Mouse (Mus musculus) lung, postnatal 25 days (tissue): ENCODE data around the gene Alk.

Source experiments
- DNase-seq: peaks from one replicate; pipeline ENCODE4 v3.0.0; 2022; ENCODE audit warnings: low spot score

The Alk gene

DNA sequence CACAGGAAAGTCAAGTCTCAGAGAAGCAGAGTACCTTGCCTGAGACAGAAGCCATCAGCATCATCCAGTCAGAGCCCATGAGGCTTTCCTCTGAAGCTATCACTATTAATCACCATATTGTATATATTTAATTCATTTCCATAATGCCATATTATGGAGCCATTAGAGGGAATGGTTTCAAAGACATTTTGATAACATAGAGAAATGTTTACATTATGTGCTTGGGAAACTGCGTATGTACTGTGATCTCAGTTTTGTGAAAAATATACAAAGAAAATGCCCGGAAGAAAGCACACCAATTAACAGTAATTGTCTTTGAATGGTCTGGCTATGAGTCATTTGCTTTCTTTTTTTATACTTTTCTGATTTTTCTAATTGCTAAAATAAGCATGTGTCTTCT is 203.1 kb downstream of the Alk start:
- no peak for DNase-seq

DNA sequence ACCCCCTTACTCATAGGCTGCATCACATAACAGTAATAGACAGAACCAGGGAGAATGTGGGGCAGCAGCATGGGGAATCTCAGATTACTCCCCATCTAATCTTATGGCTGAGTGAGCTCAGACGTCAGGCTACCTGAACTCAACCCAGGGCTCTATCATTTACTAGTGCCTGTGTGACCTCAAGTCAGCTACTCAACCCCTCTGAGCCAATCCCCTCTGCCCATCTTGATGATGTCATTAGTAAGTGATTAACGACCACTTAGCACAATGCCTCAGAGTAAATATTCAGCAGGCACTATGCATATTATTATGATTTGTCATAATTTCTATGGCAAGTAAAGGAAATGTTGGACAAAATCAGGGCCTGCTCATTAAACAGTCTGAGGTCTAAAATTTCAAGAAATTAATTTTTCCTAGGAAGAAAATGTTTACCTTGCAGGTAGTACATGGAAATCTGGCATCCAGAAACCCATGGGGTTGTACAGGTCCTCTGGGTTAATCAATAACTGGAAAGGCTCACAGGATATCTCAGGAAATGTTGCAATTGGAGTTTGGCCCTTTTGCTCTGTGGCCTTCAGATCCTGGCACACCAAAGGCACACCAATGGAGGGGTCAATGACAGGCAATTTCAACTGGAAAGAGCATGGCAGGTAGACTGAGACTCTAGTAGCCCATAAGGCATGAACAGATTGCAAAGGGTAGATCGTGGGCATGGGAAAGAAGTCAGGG is 204.9 kb downstream of the Alk start:
- no peak for DNase-seq

DNA sequence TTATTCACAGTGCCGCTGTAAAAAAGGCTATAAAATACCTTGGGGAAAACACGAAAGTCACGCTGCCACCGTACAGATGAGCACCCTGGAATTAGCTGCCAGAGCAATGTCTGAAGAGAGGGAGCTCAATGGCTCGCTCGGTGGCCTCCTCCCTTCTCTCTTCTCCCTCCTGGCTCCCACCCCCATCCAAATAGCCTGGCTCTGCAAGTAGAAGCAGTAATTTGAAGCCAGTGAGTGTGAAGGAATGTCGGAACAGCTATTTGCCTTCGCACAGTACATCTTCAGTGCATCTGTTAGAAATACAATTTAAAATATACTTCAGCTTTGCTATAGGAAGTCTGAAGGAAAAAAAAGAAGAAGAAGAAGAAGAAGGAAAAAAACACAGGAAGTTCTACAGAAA is 208.5 kb downstream of the Alk start:
- DNase-seq, result no peak

- DNase-seq, result no peak
These were observed 235.4 kb downstream of the Alk start for GRCm38 (mm10) chr17:72368991-72369390.

DNA sequence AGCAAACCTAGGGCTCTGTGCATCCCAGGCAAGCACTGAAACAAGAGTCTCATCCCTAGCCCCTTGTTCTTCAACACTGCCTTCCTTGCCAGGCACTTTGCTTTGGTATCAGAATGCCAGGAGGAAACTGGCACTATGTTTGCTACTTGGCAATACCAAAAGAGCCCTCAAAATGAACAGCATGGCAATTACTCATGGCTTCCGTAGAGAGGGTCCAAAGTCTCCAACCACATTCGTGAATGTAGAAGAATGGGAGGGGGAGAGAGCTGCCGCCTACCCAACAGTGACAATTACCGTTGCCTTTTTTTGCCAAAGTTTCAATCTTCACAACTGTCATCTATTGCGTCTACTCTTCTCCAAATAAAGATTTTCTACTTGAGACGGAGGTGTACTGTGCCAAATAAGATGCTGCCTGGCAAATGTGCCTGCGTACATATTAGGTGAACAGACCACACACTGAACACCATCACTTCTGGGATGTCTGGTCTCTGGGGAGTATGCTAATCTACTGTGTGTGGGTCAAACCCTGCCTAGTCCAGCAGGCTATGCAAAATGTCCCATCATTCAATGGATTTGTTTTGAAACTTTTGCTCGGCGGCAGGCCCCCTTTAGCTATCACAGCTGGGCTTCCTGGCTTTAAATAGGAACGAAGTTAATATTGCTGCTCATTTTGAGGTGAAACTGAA is 241.5 kb downstream of the Alk start:
- DNase-seq, result no peak

DNA sequence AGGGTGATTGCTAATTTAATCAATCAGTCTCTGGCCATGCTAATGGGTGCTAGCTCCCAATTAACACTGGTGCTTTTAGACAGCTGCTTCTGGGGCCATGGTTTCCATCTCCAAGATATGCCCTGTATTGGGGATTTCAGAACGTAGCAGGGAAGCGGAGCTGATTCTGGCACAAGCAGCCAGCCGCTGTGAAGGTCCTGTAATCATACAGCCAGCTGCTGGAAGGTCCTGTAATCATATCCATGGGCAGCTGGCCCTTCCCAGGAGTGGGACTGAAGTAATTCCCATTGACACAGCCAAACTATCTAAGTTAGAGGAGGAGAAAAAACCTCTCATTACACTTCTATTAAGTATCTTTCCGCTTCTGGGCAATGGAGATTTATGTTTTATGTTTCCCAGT is 242.5 kb downstream of the Alk start:
- no peak for DNase-seq

DNA sequence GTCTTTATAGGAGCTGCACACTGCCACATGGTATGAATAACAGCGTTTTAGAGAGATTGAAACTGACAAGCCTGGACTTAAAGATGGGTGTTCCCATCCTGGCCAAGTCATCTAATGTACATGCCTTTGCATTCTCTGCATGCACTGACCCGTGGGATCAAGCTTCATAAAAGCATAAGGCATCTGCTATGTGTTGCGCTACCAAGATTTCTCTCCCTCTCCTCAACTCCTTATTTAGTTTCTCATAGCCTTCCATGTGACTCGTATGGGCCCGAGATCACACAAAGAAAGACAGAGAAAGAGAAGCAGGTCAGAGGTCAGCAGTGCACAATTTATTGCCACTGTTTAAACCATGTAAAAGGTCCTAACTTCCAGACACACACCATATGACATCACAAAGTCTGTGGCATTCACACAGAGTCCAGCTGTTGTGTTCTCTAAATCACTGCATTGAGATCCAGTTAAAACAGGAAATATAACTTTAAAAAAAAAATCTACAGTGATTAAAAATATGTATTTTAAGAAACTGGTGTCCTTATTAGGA is 247.6 kb downstream of the Alk start:
- DNase-seq, result no peak

GRCm38 (mm10) chr17:72339437-72339836 is 265.0 kb downstream of the Alk start:
- no peak for DNase-seq

- no peak for DNase-seq
These were observed 271.5 kb downstream of the Alk start for GRCm38 (mm10) chr17:72332909-72333308.

- no peak for DNase-seq
These were observed 278.5 kb downstream of the Alk start for GRCm38 (mm10) chr17:72325941-72326340.

- no peak for DNase-seq
These were observed 284.9 kb downstream of the Alk start for GRCm38 (mm10) chr17:72319576-72319975.

DNA sequence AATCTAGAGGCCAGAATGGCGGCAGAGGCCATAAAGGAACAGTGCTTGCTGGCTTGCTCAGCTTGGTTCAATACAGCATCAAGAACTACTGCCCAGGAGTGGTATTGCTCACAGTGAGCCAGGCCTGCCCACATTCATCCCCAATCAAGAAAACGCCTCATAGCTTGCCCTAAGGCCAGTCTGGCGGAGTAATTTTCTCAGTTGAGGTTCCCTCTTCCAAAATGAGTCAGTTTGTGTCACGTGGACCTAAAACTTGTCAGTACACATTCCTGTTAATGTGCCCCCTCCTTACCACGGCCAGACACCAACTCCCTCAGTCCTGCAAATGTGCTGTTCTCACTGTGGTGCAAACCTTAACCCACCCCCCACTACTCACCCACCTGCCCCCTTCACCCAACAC is 304.8 kb downstream of the Alk start:
- no peak for DNase-seq

- DNase-seq, result no peak
These were observed 308.1 kb downstream of the Alk start for GRCm38 (mm10) chr17:72296349-72296748.

GRCm38 (mm10) chr17:72293267-72293580 is 311.2 kb downstream of the Alk start:
- DNase-seq, result no peak

DNA sequence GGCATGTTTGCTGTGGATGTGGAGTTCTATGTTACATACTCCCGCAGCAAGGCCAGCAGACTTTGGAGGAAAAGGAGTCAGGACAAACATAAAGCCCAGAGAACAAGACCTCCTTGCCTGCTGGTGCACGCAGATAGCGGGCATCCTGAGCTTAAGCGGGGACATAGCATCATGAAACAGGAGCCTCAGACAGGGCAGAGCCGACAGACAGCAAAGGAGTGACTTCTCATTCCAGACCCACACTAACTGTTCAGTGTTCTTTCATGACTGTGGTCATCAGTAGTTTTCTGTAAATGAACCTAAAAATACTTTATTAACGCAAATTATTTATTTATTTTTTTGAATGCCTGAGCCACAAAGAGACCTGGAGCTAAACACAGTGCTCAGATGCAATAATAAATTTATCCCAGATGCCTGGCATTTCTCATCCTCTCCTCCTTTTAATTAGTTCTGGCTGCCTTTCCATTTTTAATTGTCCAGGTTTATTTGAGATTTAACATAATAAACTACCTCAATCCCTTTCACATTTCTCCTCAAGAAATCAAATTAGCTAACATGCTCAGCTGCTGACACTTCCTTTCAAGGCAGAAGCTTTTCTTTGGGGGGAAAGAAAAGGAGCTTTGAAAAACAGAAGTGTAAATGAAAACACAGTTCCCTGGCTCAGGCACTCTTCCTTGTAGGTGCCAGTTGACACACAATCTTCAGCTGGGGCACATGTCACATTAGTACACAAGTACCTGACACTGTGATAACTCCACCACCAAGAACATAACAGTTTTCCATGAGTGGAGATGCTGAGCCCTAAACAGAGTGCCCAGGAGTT is 311.8 kb downstream of the Alk start:
- DNase-seq, result no peak

DNA sequence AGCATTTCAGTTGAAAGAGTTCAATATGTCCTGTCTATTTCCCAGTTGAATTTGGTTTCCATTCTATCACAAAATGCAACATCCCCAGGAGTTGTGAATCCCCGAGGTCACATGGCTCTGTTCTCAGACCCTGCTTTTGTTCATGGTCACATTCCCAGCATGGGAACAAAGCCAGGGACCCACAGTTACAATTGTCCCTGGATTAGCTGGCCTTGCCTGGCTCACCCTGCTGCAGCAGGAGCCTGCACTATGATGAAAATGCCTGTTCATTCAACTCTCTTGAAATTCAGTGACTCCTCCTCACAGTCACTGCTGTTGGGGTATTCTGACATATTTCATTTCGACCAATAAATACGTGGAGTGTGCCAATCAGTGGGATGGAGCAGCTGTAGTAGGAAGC is 318.5 kb downstream of the Alk start:
- no peak for DNase-seq

DNA sequence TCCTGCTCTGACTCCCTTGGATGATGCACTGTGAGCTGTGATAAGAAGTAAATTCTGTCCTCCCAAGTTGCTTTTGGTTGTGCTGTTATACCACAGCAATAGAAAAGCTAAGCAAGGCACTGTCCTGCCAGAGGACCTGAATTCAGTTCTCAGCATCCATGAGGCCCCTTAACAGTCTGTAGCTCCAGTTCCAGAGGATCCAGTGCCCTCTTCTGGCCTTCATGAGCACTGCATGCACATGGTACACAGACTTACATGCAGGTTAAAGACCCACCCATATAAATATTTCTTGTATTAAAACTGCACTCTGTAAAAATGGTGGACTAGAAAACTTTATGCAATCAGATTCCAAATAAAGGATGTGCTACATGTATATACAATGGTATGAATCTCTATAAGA is 326.1 kb downstream of the Alk start:
- DNase-seq, result no peak

GRCm38 (mm10) chr17:72276778-72277177 is 327.6 kb downstream of the Alk start:
- no peak for DNase-seq

GRCm38 (mm10) chr17:72275391-72275904 is 329.0 kb downstream of the Alk start:
- DNase-seq, result no peak

DNA sequence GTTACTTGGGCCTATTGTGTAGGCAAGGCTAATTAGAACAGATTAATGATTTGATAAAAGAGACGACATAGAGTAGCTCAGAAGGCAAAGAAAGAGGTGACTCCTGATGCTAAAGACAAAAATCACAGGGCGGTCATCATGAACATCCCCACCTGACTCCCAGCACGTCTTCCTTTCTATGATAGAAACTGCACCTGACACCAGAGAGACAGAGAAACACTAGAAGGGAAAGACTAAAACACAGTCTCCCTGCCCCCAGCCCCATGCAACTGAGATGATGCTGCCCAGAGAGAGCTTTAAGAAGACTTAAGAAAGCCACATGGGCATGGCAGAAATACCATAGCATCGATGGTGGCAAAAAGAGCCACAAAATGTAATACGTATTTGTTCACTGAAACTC is 330.2 kb downstream of the Alk start:
- DNase-seq, result no peak

DNA sequence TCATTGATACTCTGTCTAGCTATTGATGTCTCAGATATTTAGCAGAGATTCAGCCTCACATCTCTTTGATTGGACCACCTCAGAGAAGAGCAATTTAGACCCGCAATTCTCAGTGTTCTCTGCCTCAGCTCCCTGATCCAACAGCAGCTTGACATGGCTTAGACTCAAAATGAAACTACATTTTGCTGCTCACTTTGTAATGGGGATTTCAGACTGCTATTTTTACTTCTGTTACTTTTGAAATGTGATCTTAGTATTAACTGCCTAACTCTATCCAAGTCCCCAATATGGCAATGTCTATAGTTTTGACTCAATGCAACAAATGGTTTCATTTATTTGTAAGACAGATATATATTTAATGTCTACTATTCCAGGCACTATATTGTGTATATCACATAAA is 332.8 kb downstream of the Alk start:
- no peak for DNase-seq

GRCm38 (mm10) chr17:72268529-72268928 is 335.9 kb downstream of the Alk start:
- no peak for DNase-seq
